Mouse (Mus musculus) kidney, adult 2 months (tissue): Measurements from ENCODE around the gene Sphk1.

Source experiments
- CTCF ChIP-seq: fragments of 200-500 bp; conservative IDR thresholded peaks from 2 replicates; pipeline ENCODE4 v1.5.1; 2011; ENCODE audit warnings: low read depth, mild to moderate bottlenecking, control low read depth, low read length, moderate library complexity, mixed read lengths; ENCODE audit not compliant: insufficient read depth, insufficient read length
- POLR2A ChIP-seq: fragments of 200-500 bp; IDR thresholded peaks from one replicate; pipeline ENCODE4 v1.6.1; 2011; ENCODE audit warnings: low read depth, low read length, control low read depth

DNA sequence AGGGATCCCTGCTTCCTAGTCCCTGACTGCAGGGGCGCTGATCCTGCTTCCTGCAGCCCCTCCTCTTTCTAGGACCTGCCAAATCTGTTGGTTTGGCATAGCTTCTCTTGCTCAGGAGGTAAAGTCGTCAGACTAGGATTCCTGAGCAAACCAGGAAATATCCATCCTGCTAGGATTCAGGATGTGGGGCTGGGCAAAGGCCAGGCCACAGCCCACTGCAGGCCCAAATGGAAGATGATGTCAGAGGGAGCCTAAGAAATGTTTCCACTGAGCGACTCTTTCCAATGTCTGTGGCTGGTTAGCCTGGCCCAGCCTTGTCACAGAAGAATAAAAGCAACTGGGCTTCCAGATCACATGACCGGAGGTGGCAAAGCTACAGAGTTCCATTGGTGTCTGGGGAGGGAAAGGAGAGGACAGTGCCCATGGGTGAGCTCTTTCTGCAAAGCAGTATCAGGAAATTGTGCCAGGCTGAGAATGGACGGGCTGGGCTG lies 7.0 kb upstream of the Sphk1 start:
- TF ChIP-seq POLR2A: no peak
- no peak for TF ChIP-seq CTCF
